Mouse (Mus musculus): Measurements from ENCODE around the gene Fiz1. TPM values are rescaled to one million over a fixed set of nuclear protein-coding genes. Genes with fewer than 3 reads are reported as not detected.

Fiz1 gene
- 34.3 and 42.8 TPM in 2 replicates for polyA plus RNA-seq (2014; fragmentation: Nextera tagmentation; extraction: Ambion mirVana)

DNA sequence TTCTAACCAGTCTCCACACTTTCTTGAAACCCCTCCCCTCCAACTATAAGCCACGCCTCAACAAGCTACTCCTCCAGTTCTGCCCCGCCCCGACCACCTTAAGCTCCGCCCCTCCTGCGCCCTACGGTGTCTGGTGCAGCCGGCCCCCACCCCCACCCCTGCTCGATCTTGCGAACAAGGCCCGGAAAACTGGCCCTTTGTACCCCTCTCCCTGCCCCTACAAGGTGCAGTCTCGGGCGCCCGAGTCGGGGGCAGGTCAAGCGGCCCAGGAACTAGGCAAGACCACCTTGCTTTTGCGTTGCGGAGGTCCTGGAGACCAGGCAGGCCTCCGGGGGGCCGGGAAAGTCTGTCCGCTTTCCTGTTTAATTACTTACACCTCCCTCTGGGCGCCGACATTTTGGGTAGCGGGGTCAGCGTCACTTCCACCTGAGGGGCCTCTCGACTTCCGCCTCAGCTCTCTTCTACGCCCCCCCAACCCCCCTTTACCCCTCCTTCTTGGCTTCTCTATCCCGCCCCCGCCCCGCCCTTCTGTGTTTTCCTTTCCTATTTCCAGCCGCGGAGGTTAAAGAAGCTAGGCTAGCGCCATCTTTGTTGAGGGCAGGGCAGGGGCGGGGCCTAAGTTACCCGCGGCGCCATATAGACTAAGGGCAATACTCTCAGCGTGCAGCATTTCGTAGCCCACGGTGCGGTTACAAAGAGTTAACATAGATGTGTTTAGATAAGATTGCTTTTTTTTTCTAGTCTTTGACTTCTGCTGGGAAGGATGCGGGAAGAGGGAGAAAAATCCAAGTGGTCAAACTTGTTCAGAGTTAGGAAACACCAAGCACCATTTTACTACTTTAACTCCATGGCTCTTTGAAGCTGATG is at the start of gene Fiz1, which contains the start of gene Zfp524:
Fiz1 (minus strand) TSS at position 447 of the 867 bp plus-strand sequence.
Zfp524 (plus strand) TSS at position 165 of the 867 bp plus-strand sequence.
- peak within 1 kb of the TSS; percentile 99 for H3K27ac ChIP-seq (ENCODE audit: low read depth, low read length)
- peak within 1 kb of the TSS; percentile 70 for H3K4me3 ChIP-seq (ENCODE audit: low read depth, low read length)
- H3K9ac ChIP-seq (ENCODE audit: low read length), result peak within 1 kb of the TSS; percentile 88
- peak within 1 kb of the TSS; percentile 59 for H3K4me2 ChIP-seq (ENCODE audit: low read length)
- H3K36me3 ChIP-seq (ENCODE audit: control insufficient read depth, insufficient read depth, low read length), result peaks cover 34% of the 10 kb centered on the region
- ATAC-seq (peak; percentile 84), DNase-seq (ENCODE audit: low spot score) (peak; percentile 98)
- under 1% methylated on average over 42 of the region's 42 CpGs for WGBS
- no peaks in the 10 kb centered on the region for H3K9me3 ChIP-seq (replicated peaks; ENCODE audit: control insufficient read depth, low read length)
- peaks cover 5% of the 10 kb centered on the region; the same call in 1 of the 2 replicates for H3K4me1 ChIP-seq (ENCODE audit: control insufficient read depth, insufficient read depth, low read length)
- no peaks in the 10 kb centered on the region for H3K27me3 ChIP-seq (replicated peaks; ENCODE audit: control insufficient read depth, insufficient read depth, low read length)

- Histone ChIP-seq H3K4me2 (ENCODE audit: low read length) (peak overlapping the region; percentile 73), H3K27me3 (replicated peaks; ENCODE audit: control insufficient read depth, insufficient read depth, low read length) (peaks cover 7% of the 10 kb centered on the region; the same call in 1 of the 2 replicates), H3K4me1 (ENCODE audit: control insufficient read depth, insufficient read depth, low read length) (peaks cover 19% of the 10 kb centered on the region), H3K36me3 (ENCODE audit: control insufficient read depth, insufficient read depth, low read length) (peaks cover 19% of the 10 kb centered on the region), H3K4me3 (ENCODE audit: low read depth, low read length) (peak overlapping the region; percentile 77), H3K9me3 (replicated peaks; ENCODE audit: control insufficient read depth, low read length) (no peaks in the 10 kb centered on the region), H3K27ac (ENCODE audit: low read depth, low read length) (peak overlapping the region; percentile 98), H3K9ac (ENCODE audit: low read length) (peak overlapping the region; percentile 93)
- ATAC-seq, result peak; percentile 45
- under 1% methylated on average over 45 of the region's 51 CpGs for WGBS
- peak; percentile 94 for DNase-seq (ENCODE audit: low spot score)
These were observed 48.0 kb upstream of the Fiz1 start for GRCm38 (mm10) chr7:5062360-5063001.

- Histone ChIP-seq H3K36me3 (ENCODE audit: control insufficient read depth, insufficient read depth, low read length) (peaks cover 13% of the 10 kb centered on the region), H3K27ac (ENCODE audit: low read depth, low read length) (peak within 1 kb of the TSS; percentile 98), H3K27me3 (replicated peaks; ENCODE audit: control insufficient read depth, insufficient read depth, low read length) (peaks cover 13% of the 10 kb centered on the region; the same call in 1 of the 2 replicates), H3K9me3 (replicated peaks; ENCODE audit: control insufficient read depth, low read length) (no peaks in the 10 kb centered on the region), H3K9ac (ENCODE audit: low read length) (peak within 1 kb of the TSS; percentile 93), H3K4me3 (ENCODE audit: low read depth, low read length) (peak within 1 kb of the TSS; percentile 77), H3K4me2 (ENCODE audit: low read length) (peak within 1 kb of the TSS; percentile 73), H3K4me1 (ENCODE audit: control insufficient read depth, insufficient read depth, low read length) (peaks cover 23% of the 10 kb centered on the region)
- WGBS, result under 1% methylated on average over 58 of the region's 65 CpGs
- DNase-seq (ENCODE audit: low spot score), result peak; percentile 95
- ATAC-seq, result peak; percentile 81
These were observed 47.4 kb upstream of the Fiz1 start, which contains the start of gene U2af2 for GRCm38 (mm10) chr7:5061774-5062359. TSS of gene U2af2 (plus strand) at chr7:5062143.

GRCm38 (mm10) chr7:5060944-5061773 is 46.7 kb upstream of the Fiz1 start:
- Histone ChIP-seq H3K4me2 (ENCODE audit: low read length) (peak overlapping the region; percentile 73), H3K9ac (ENCODE audit: low read length) (peak overlapping the region; percentile 93), H3K4me1 (ENCODE audit: control insufficient read depth, insufficient read depth, low read length) (peaks cover 24% of the 10 kb centered on the region), H3K27me3 (replicated peaks; ENCODE audit: control insufficient read depth, insufficient read depth, low read length) (peaks cover 19% of the 10 kb centered on the region), H3K4me3 (ENCODE audit: low read depth, low read length) (peak overlapping the region; percentile 77), H3K27ac (ENCODE audit: low read depth, low read length) (peak overlapping the region; percentile 98), H3K36me3 (ENCODE audit: control insufficient read depth, insufficient read depth, low read length) (peaks cover 6% of the 10 kb centered on the region; the same call in 1 of the 2 replicates), H3K9me3 (replicated peaks; ENCODE audit: control insufficient read depth, low read length) (no peaks in the 10 kb centered on the region)
- DNase-seq (ENCODE audit: low spot score), result peak; percentile 100
- ATAC-seq, result peak; percentile 91
- WGBS, result under 1% methylated on average over 60 of the region's 60 CpGs

GRCm38 (mm10) chr7:5060239-5060731 is 45.8 kb upstream of the Fiz1 start:
- DNase-seq (ENCODE audit: low spot score), result peak; percentile 87
- peak overlapping the region; percentile 93 for H3K9ac ChIP-seq (ENCODE audit: low read length)
- H3K4me1 ChIP-seq (ENCODE audit: control insufficient read depth, insufficient read depth, low read length), result peaks cover 24% of the 10 kb centered on the region
- no peaks in the 10 kb centered on the region for H3K9me3 ChIP-seq (replicated peaks; ENCODE audit: control insufficient read depth, low read length)
- ATAC-seq, result no peak
- H3K27me3 ChIP-seq (replicated peaks; ENCODE audit: control insufficient read depth, insufficient read depth, low read length), result peaks cover 27% of the 10 kb centered on the region
- no peaks in the 10 kb centered on the region for H3K36me3 ChIP-seq (ENCODE audit: control insufficient read depth, insufficient read depth, low read length)
- peak overlapping the region; percentile 98 for H3K27ac ChIP-seq (ENCODE audit: low read depth, low read length)
- H3K4me3 ChIP-seq (ENCODE audit: low read depth, low read length), result peak overlapping the region; percentile 77
- WGBS, result 2% methylated on average over 27 of the region's 27 CpGs
- peak overlapping the region; percentile 73 for H3K4me2 ChIP-seq (ENCODE audit: low read length)

DNA sequence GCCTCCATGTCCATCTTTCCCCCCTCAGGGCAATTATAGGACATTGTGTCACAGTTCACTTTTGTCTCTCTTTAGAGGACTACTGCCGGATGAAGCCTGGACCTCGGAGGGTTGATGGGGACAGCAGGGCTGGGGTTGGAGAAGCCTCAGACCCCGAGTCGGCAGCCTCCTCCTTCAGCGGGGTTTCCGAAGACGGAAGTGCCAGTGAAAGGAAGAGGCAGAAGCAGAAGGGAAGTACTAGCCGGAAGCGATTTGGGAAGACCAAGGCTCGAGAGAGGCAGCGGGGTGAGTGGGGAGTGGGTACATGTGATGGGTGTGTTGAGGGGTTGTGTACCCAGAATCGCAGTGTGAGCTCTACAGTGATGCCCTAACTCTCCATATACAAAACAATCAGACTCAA is 44.9 kb upstream of the Fiz1 start:
- peaks cover 36% of the 10 kb centered on the region for H3K27me3 ChIP-seq (replicated peaks; ENCODE audit: control insufficient read depth, insufficient read depth, low read length)
- 92% methylated on average over 12 of the region's 12 CpGs for WGBS
- H3K9me3 ChIP-seq (replicated peaks; ENCODE audit: control insufficient read depth, low read length), result no peaks in the 10 kb centered on the region
- H3K36me3 ChIP-seq (ENCODE audit: control insufficient read depth, insufficient read depth, low read length), result no peaks in the 10 kb centered on the region
- peak overlapping the region; percentile 93 for H3K9ac ChIP-seq (ENCODE audit: low read length)
- peak overlapping the region; percentile 73; the same call in 1 of the 2 replicates for H3K4me2 ChIP-seq (ENCODE audit: low read length)
- no peak overlapping the region for H3K27ac ChIP-seq (ENCODE audit: low read depth, low read length)
- no peak overlapping the region for H3K4me3 ChIP-seq (ENCODE audit: low read depth, low read length)
- H3K4me1 ChIP-seq (ENCODE audit: control insufficient read depth, insufficient read depth, low read length), result peaks cover 23% of the 10 kb centered on the region
- DNase-seq (ENCODE audit: low spot score), result no peak
- no peak for ATAC-seq

DNA sequence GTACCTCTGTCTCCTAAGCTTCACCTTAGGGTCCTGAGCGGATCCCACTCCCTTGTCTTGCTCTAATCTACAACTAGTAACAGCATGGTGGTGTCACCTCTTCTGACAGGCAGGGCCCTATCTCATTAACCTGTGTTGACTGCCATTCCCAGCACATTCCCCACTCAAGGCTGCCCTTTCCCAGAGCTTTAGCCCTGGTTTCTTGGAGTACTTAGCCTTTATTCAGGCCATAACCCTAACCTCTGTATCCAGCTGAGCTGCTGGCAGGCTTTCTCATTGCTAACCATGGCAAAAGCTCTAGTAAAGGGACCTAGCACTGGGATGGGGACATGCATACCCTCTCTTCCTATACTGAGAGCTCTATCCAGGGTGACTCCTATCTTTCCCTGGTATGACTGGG is 44.1 kb upstream of the Fiz1 start:
- WGBS, result 92% methylated on average over 1 of the region's 1 CpGs
- DNase-seq (ENCODE audit: low spot score) (no peak), ATAC-seq (no peak)
- no peaks in the 10 kb centered on the region for H3K9me3 ChIP-seq (replicated peaks; ENCODE audit: control insufficient read depth, low read length)
- H3K27me3 ChIP-seq (replicated peaks; ENCODE audit: control insufficient read depth, insufficient read depth, low read length), result peaks cover 43% of the 10 kb centered on the region
- H3K9ac ChIP-seq (ENCODE audit: low read length), result no peak overlapping the region
- H3K4me2 ChIP-seq (ENCODE audit: low read length), result no peak overlapping the region
- H3K36me3 ChIP-seq (ENCODE audit: control insufficient read depth, insufficient read depth, low read length), result no peaks in the 10 kb centered on the region
- H3K4me3 ChIP-seq (ENCODE audit: low read depth, low read length), result no peak overlapping the region
- no peak overlapping the region for H3K27ac ChIP-seq (ENCODE audit: low read depth, low read length)
- H3K4me1 ChIP-seq (ENCODE audit: control insufficient read depth, insufficient read depth, low read length), result peaks cover 21% of the 10 kb centered on the region

DNA sequence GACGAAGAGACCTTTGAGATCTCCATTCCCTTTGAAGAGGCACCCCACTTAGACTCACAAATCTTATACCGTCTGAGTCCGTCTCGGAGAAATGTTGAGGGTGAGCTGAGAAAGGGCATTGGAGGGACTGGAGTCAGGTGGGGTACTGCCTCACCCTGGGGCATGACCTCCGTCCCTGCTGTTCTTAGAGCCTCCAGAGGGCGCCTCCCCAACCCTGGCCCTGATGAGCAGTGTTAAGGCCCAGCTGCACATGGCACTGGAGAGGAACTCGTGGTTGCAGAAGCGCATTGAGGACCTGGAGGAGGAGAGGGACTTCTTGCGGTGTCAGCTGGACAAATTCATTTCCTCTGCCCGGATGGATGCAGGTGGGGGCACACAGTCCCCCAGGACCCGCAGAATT is 43.3 kb upstream of the Fiz1 start:
- peak overlapping the region; percentile 77; the same call in 1 of the 2 replicates for H3K9ac ChIP-seq (ENCODE audit: low read length)
- H3K4me1 ChIP-seq (ENCODE audit: control insufficient read depth, insufficient read depth, low read length), result peaks cover 23% of the 10 kb centered on the region
- peaks cover 51% of the 10 kb centered on the region for H3K27me3 ChIP-seq (replicated peaks; ENCODE audit: control insufficient read depth, insufficient read depth, low read length)

More for the DNA sequence above, 43.3 kb upstream of the Fiz1 start:
- H3K4me2 ChIP-seq (ENCODE audit: low read length), result peak overlapping the region; percentile 56
- no peak overlapping the region for H3K27ac ChIP-seq (ENCODE audit: low read depth, low read length)
- no peak for ATAC-seq
- no peaks in the 10 kb centered on the region for H3K9me3 ChIP-seq (replicated peaks; ENCODE audit: control insufficient read depth, low read length)
- H3K36me3 ChIP-seq (ENCODE audit: control insufficient read depth, insufficient read depth, low read length), result no peaks in the 10 kb centered on the region
- 37% methylated on average over 11 of the region's 11 CpGs for WGBS
- no peak for DNase-seq (ENCODE audit: low spot score)
- H3K4me3 ChIP-seq (ENCODE audit: low read depth, low read length), result peak overlapping the region; percentile 50
